Mouse (Mus musculus) thymus, adult 2 months (tissue): ENCODE data around the gene Hs3st6.

Experiments used
- CTCF ChIP-seq: fragments of 200-500 bp; IDR thresholded peaks from 2 replicates; pipeline ENCODE4 v1.5.1; 2012; ENCODE audit warnings: mild to moderate bottlenecking, control low read depth, low read length, moderate library complexity, borderline replicate concordance; ENCODE audit not compliant: control insufficient read depth, poor library complexity, insufficient read depth; ENCODE audit errors: extremely low read depth
- POLR2A ChIP-seq: fragments of 200-500 bp; IDR thresholded peaks from 2 replicates; pipeline ENCODE4 v1.6.1; 2012; ENCODE audit warnings: mild to moderate bottlenecking, low read length, control low read depth, moderate library complexity; ENCODE audit not compliant: control insufficient read depth, poor library complexity, insufficient read depth; ENCODE audit errors: extremely low read depth

DNA sequence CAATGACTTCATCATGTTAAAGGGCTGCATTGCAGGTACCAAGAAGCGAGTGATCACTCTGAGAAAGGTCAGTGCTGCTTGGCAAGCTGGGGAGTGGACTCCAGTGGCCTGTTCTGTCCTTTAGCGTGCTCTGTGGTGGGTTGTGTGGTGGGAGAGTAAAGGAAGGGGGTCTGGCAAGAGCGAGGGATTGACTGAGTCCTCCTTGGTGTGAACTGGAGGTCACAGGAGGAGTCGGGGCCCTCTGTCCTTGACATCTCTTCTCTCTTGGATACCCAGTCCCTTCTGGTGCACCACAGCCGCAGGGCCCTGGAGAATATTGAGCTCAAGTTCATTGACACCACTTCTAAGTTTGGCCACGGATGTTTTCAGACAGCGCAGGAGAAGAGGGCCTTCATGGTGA is 17.3 kb upstream of the Hs3st6 start:
- TF ChIP-seq POLR2A = no peak
- TF ChIP-seq CTCF = no peak
